Mouse (Mus musculus) spleen, postnatal 14 days (tissue): Measurements from ENCODE around the gene Kpna6.

Experiments
- DNase-seq, 2 experiments: peaks; one replicate each; pipeline ENCODE4 v3.0.0; 2021 to 2022; ENCODE audit warnings: low spot score in 2 of 2

Gene Kpna6

GRCm38 (mm10) chr4:129648656-129649055, 23.9 kb downstream of the Kpna6 start:
- DNase-seq: no peak

DNA sequence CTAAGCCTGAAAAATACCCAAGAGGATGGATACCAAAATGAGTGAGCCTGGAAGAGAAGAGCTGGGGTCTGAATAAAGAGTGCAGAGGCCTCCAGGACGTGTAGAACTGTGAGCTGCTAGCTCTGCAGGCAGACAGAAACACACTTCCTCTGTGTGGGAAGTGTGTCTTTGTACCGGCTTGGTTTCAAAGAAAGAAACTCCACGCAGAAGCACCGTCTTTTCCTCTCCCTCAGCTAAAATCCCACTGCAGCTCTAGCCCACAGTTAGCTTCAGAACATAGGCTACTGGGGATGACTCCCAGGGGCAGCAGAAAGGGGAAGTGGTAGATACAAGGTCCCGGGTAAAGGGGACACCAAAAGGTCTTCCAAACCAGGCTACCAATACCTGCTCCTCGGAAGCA, 27.4 kb downstream of the Kpna6 start:
- no peak for DNase-seq

DNA sequence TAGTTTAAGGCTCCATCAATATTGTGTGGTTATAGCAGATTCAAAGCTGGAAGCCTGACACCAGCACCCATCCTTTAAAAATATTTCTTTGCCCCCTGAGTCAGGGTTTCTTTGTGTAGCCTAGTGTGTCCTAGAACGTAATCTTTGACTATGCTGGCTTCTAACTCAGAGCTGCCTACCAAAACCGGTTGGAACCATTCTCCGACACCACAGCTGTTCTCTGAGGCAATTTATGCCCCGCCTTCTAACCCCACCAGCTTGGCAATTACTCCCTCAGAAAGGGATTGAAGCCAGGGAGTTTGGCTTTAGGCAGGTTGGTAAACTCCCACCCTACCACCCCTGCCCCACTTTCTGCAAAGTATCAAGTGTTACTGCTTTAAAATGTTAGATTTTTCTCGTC, 30.8 kb downstream of the Kpna6 start:
- no peak for DNase-seq

DNA sequence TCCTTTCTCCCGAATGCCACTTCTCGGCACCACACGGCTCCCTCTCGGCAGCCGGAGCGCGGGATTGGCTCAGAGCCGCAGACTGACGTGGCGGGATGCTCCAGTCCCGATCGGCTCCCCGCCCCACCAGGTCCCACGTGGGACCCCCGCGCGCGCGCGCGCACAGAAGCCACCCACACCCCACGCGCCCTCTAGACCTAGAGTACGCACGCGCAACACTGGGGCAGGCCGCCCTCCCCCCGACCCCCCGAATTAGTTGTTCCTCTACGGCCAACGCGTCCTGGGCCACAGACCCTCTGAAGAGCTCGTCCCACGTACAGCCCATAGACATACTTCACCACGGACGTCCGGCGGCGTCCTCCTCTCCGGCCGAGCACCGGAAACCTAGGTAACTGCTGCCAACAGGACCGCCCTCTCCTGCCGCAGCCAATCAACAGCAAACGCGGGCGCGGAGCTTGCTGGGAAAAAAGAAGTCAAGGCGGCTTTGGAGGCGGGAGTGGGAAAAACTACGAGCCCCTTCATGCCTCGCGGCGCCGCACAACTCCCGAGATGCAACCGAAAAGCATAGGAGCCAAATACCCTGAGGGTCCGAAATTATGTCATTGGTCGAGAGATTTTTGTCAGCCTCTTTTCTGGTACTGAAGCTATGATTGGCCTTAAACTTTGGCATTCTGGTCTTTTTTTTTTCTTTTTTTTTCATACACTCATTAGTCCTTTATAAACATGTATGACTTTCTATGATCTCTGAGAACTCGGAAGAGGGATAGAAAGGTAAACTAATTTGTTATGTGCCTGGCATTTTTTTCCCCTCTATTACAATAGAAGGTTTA, 31.7 kb downstream of the Kpna6 start, which contains the start of gene Txlna:
TSS of gene Txlna (minus strand) at position 428 of the 830 bp plus-strand sequence.
- DNase-seq: peak; percentile 89 to 93

- DNase-seq: no peak
Observed at GRCm38 (mm10) chr4:129640101-129640637, 32.4 kb downstream of the Kpna6 start.

DNA sequence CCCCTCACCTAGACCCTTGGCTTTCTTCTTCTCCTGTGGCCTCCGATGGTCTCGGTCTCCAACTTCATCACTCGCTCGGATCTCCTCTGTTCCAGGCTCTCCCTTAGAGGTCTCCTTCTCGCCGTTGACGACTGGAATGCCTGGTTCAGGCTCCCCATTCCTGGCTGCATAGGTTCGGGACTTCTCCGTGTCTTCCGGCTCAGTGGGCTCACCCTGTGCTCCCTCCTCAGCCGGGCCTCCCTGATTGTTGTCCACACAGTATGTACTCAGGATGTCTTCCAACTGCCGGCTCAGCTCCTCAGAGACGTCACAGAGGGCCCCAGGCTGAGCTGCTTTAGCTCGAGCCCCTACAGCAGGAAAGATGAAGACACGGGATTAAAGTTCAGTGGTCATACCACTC, 33.3 kb downstream of the Kpna6 start:
- no peak for DNase-seq

DNA sequence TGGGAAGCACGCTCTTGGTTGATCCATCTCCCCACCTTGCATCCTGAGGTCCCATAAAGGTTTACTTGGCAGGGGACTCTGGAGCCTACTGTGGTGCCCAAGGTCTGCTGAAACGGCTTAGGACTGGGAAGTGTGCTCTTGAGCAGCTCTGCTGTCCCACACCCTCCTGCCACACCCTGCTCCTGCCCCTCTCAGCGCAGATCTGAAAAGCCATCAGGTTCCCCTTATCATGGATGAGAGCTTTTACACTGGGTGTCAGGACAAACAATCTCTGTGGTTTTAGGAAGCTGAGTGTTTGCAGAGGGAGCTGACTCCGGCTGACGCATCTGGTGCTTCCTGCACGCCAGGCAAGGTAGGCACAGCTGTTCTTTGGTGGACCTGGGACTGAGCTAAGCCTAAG, 38.7 kb downstream of the Kpna6 start:
- no peak for DNase-seq

DNA sequence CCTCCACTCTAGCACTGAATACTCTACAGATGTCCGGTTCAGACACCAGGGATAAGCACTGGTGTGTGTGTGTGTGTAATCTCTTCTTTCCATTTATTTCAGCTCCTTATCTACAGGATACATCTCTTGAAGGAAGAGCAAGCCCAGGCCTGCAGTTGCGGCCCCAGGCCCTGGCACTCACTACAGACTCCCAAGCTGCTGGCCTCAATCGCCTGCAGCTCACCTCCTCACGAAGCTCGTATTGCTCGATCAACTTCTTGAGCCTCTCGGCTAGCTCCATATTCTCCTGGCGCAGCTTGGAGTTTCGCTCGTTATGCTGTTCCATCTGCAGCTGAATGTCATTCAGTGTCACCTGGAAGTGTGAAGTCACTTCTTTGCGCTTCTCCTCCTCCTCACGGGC, 40.7 kb downstream of the Kpna6 start:
- DNase-seq: no peak

DNA sequence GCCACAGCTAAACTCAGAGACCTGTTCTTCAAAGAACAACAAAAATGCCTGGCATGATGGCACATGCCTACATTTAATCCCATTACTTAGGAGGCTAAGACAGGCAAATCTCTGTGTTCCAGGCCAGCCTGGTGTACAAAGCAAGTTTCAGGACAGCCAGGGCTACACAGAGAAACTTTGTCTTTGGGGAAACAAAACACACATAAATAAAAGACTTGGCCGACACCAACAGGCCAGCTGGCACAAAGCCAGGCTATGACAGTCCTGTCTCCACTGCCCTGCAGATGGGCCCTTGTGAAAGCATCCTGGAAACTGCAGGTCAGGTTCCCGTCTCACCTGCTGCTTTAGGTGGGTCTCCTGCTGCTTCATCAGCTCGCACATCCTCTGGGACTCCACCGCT, 41.6 kb downstream of the Kpna6 start:
- DNase-seq: no peak

DNA sequence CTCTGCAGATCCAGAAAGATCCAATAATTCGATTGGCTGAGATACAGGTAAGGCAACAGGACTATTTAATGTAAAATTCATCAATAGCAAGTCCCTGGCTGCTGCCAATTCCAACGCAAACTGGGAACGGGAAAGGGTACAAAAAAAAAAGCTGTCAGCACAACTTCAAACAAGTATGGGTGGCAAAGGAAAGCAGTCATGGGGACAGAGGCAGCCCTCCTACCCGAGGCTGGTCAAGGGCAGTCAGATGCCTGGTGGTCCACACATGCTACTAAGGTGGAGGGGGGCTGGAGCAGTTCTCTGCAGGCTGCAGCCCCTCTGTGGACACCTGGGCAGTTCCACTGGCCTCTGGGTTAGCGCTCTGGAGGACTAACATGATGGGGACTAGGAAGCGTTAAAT, 46.5 kb downstream of the Kpna6 start:
- DNase-seq: no peak

GRCm38 (mm10) chr4:129625496-129625895, 47.1 kb downstream of the Kpna6 start:
- DNase-seq: no peak

DNA sequence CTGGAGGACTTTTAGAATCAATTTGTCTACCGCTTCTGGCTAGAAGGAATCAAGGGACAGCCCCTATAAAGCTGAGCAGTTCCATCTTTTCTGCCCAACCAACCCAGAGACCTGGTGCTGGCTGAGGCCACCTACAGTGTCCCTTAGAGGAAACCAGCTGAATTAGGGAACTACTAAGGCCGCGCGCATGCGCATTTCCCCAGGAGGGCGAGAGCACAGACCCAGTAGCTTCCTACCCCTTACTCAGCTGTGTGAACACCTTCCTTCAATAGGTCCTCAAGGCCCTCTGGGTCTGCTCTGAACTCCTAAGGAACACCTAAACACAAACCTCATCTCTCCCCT, 47.6 kb downstream of the Kpna6 start:
- DNase-seq: peak; percentile 57 to 72

- peak; percentile 58 to 65 for DNase-seq
Observed at GRCm38 (mm10) chr4:129624281-129625028, 48.1 kb downstream of the Kpna6 start.

DNA sequence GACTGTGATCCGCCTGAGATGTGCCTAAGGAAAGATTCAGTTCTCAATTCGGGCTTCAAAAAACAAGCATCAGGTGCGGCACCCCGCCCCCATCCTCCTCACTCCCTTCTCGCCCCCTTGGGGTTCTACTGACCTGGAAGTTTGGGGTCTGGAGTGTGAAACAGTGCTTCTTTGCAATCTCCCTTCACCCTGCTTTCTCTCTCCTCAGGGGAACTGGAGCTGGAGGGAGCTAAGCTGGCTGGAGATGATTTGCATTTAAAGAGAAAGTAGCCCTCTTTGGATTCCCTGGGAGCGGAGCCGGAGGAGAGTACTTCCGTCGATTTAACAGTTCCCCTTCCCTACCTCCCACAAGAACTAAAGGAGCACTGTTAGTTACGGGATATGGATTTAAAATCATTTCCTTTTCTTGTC, 48.9 kb downstream of the Kpna6 start, which contains the start of gene Ccdc28b:
TSS of gene Ccdc28b (minus strand) at position 267 of the 411 bp plus-strand sequence.
- no peak for DNase-seq

GRCm38 (mm10) chr4:129622803-129623535, 49.6 kb downstream of the Kpna6 start:
- no peak for DNase-seq

DNA sequence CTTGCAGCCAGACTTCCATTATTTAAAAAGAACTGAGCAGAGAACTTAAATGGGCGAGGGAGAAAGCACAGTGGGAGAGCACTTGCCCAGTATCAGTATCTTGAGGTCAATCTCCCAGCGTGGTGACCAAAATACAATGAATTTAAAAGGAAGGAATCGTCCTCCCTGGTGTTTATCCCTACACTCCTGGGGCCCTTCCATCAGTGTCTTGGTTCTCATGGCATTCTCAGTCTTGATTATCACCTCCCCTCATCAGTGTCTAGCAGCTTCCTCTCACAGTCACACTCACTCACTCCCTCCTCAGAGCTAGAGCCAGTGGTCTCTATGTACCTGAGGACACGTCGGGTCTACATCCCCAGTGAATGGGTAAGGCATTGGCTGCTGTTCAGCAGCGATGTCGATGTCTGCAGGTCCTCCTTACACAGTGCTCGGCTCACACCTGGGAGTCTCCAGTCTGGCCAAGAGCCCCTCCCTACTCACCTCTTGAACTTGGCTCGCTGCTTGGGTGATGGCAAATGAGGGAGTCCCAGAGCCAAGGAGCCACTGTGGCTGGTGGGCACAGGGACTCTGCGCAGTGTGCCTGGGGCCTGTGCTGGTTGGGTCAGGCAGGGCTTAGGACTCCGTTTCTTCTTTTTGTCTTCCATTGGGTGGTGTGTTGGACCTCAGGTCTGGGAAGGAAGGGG, 50.3 kb downstream of the Kpna6 start:
- no peak for DNase-seq

DNA sequence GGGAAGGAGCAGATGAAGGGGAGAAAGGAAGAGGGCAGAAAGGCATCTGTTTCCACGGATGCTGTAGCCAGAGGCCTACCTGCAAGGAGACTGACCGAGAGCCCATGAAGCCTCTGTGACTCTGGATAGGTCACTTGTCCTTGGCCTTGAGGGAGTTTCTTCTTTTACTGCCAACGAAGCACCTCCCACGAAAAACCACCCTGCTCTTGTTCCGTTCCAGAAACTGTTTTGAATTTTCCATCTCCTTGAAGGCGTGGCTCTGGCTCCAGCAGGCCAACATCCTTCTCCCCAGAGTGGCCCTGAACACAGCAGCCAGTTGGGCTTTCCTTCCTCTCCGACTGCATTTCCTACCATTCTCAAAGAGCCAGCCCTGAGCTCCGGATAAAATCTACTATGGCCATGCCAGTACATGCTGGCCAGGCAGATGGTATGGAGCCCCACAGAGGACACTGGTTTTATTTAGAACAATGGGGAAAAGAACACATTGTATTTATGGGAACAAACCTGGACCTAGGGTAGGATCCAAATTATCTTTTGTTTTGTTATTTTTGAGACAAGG, 51.2 kb downstream of the Kpna6 start:
- DNase-seq: no peak

DNA sequence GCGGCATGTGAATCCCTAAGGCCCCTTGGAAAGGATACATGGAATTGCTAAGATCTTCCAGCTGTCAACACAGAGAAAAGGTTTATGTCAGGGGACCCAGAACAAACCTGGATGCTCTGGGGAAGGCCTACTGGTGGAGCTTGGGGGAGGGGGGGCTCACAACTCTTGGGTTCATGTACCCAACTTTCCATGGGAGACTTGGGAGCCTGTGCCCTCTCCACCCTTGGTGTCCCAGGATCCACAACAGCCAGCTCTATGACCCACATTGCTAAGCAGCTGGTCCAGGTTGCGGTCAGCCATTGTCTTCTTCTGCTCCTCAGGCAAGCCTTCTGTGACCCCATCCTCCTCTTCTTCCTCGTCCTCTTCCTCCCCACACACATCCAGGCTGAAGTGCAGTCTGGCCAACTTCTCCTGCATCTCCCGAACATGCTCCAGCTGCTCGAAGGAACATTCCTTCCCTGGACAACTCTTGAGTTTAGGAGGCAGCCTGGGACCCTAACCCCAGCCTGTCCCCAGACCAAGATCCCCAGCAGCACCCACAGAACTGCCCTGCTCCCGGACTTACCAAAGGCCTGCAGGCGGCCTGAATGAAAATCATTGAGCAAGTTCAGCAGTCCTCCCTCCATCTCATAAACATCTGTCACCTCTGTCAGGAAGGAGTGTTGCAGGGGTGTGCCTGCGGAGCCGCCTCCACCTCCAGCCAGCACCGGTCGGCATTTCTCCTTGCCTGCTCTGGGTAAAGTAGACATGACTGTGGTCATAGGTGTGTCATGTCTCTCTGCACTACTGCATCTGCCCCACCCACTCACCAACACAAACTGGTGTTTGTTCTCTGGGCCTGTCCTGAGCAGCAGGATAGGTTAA, 51.9 kb downstream of the Kpna6 start:
- no peak for DNase-seq

DNA sequence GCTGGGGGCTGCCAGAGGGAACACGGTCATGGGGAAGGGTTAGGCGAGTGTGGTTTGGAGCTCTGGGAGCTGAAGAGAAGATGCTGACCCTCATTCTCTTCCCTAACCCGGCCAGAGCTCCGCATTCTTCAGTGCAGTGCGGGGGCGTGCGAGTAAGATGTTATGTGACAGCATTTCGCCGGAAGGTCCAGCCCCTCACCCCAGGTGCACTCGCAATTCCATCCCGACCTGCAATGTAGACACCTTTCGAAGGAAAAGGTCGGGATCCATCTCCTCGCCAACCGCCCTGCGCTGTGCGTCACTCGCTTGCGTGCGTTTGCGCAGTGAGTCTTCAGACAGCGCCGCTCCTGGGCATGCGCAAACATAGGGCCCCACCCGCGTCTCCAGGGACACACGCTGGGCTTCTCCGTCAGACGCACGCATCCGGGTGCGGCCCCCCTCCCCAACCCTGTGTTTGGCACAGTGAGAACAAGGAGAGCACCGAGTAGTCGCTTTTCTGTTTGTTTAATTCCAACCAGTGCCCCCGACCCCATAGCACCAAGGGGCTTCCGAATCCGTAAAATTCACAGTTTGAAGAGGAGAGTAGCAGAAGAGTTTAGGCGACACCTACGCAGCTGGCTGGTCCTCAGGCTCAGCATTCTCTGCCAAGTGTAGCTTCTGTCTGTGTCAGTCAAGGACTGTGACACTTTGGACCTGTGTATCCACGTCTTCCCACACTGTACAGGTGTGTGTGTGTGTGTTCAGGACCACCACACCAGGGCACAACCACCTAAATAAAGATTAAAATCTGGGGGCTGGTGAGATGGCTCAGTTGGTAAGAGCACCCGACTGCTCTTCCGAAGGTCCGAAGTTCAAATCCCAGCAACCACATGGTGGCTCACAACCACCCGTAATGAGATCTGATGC, 53.5 kb downstream of the Kpna6 start, which contains the start of gene Iqcc:
TSS of gene Iqcc (minus strand) at position 314 of the 906 bp plus-strand sequence.
- peak; percentile 89 to 90 for DNase-seq
